Mouse (Mus musculus) cortical plate, adult 2 months (tissue): ENCODE measurements at regions not wholly inside any gene's neighbourhood (a gene's known extent, or its start where the extent isn't known, plus 50 kb on each side); places are given as distances from the start of the nearest gene placed in this dataset.

Experiments
- CTCF ChIP-seq: fragments of 200-500 bp; IDR thresholded peaks from 2 replicates; pipeline ENCODE4 v1.5.1; 2011; ENCODE audit warnings: mild to moderate bottlenecking, control low read depth, low read length; ENCODE audit not compliant: insufficient read depth; ENCODE audit errors: extremely low read depth
- POLR2A ChIP-seq: fragments of 200-500 bp; IDR thresholded peaks from 2 replicates; pipeline ENCODE4 v1.6.1; 2011; ENCODE audit warnings: mild to moderate bottlenecking, low read length, control low read depth; ENCODE audit not compliant: insufficient read depth; ENCODE audit errors: extremely low read depth

GRCm38 (mm10) chr14:25375001-25375400 is 84.0 kb upstream of the Zmiz1 start:
- no peak for TF ChIP-seq CTCF
- no peak for TF ChIP-seq POLR2A
